Mouse (Mus musculus): ENCODE data around the gene Gramd4.

- TF ChIP-seq GATA1 (IDR thresholded peaks at IDR 0.05; ENCODE audit: low read length) (peak; percentile 25; the same call in 1 of the 2 replicates), TAL1 (IDR thresholded peaks at IDR 0.05; ENCODE audit: low read length) (no peak)
Observed at GRCm38 (mm10) chr15:86059835-86060380, 2.4 kb downstream of the Gramd4 start.
